Mouse (Mus musculus): ENCODE results near the gene Rbl2. TPM values are rescaled to one million over a fixed set of nuclear protein-coding genes. Genes with fewer than 3 reads are reported as not detected.

Gene Rbl2
- total and polyA plus RNA-seq, 3 experiments: 2.9 to 8.4 TPM; not detected in 1

- Histone ChIP-seq H3K79me2 (ENCODE audit: control insufficient read depth, insufficient read depth, low read length, poor library complexity) (no peaks in the 10 kb centered on the region), H3K4me1 (ENCODE audit: control insufficient read depth in 1 of 2, insufficient read depth in 2 of 2, low read length in 2 of 2) (peaks cover 0 to 4% of the 10 kb centered on the region in 2 experiments; a peak in 1 of 4 replicates), H3K9ac (ENCODE audit: control insufficient read depth, low read depth, low read length, poor library complexity, severe bottlenecking) (no peak overlapping the region), H3K27ac (ENCODE audit: control insufficient read depth, low read depth, low read length) (no peak overlapping the region), H3K9me3 (replicated peaks; ENCODE audit: insufficient read depth, low read length) (no peaks in the 10 kb centered on the region), H3K4me3 (ENCODE audit: control insufficient read depth in 1 of 2, insufficient read depth in 1 of 2, low read depth in 2 of 2, low read length in 2 of 2) (no peak overlapping the region), H3K36me3 (ENCODE audit: control insufficient read depth in 1 of 2, insufficient read depth in 2 of 2, low read length in 2 of 2) (peaks cover 2 to 3% of the 10 kb centered on the region in 2 experiments; a peak in 2 of 4 replicates), H3K27me3 (ENCODE audit: control insufficient read depth in 1 of 2, insufficient read depth in 2 of 2, low read length in 2 of 2) (no peaks in the 10 kb centered on the region)
- TF ChIP-seq ZNF384 (IDR thresholded peaks at IDR 0.05; ENCODE audit: low read depth, low read length) (no peak), E2F4 (IDR thresholded peaks at IDR 0.05; ENCODE audit: borderline replicate concordance, low read depth, low read length) (no peak), RAD21 (IDR thresholded peaks at IDR 0.05; ENCODE audit: low read depth, low read length) (no peak), ZC3H11A (IDR thresholded peaks at IDR 0.05; ENCODE audit: low read depth, low read length) (no peak), KAT2A (conservative IDR thresholded peaks at IDR 0.05; ENCODE audit: low read depth, low read length) (no peak), GABPA (IDR thresholded peaks at IDR 0.05; ENCODE audit: low read depth, low read length) (no peak), TBP (IDR thresholded peaks at IDR 0.05; ENCODE audit: low read depth, low read length) (no peak), TAL1 (IDR thresholded peaks at IDR 0.05; ENCODE audit: low read length) (no peak), USF2 (IDR thresholded peaks at IDR 0.05; ENCODE audit: borderline replicate concordance in 1 of 2, insufficient read depth in 1 of 2, low read depth in 1 of 2, low read length in 2 of 2) (no peak), EP300 (IDR thresholded peaks at IDR 0.05; ENCODE audit: low read depth in 1 of 2, low read length in 2 of 2) (no peak), NELFE (IDR thresholded peaks at IDR 0.05; ENCODE audit: low read depth, low read length) (no peak), POLR2A (IDR thresholded peaks at IDR 0.05; ENCODE audit: control insufficient read depth in 1 of 2, insufficient read depth in 1 of 2, low read depth in 1 of 2, low read length in 2 of 2, poor library complexity in 1 of 2) (no peak), MYC (IDR thresholded peaks at IDR 0.05; ENCODE audit: low read depth, low read length) (no peak), ETS1 (IDR thresholded peaks at IDR 0.05; ENCODE audit: low read depth, low read length) (no peak), RCOR1 (IDR thresholded peaks at IDR 0.05; ENCODE audit: low read depth, low read length) (no peak), USF1 (IDR thresholded peaks at IDR 0.05; ENCODE audit: low read depth, low read length) (no peak), MAFK (IDR thresholded peaks at IDR 0.05; ENCODE audit: borderline replicate concordance, low read depth, low read length) (no peak)
- DNase-seq (ENCODE audit: low read depth, low spot score): no peak
Measured at GRCm38 (mm10) chr8:91056848-91057247, 13.0 kb upstream of the Rbl2 start.

GRCm38 (mm10) chr8:91059086-91059578, 10.7 kb upstream of the Rbl2 start:
- Histone ChIP-seq H3K36me3 (ENCODE audit: control insufficient read depth in 1 of 2, insufficient read depth in 2 of 2, low read length in 2 of 2) (peaks cover 0 to 2% of the 10 kb centered on the region in 2 experiments; a peak in 1 of 4 replicates), H3K79me2 (ENCODE audit: control insufficient read depth, insufficient read depth, low read length, poor library complexity) (no peaks in the 10 kb centered on the region), H3K9ac (ENCODE audit: control insufficient read depth, low read depth, low read length, poor library complexity, severe bottlenecking) (no peak overlapping the region), H3K9me3 (replicated peaks; ENCODE audit: insufficient read depth, low read length) (no peaks in the 10 kb centered on the region), H3K27me3 (ENCODE audit: control insufficient read depth in 1 of 2, insufficient read depth in 2 of 2, low read length in 2 of 2) (no peaks in the 10 kb centered on the region), H3K4me3 (ENCODE audit: control insufficient read depth in 1 of 2, insufficient read depth in 1 of 2, low read depth in 2 of 2, low read length in 2 of 2) (no peak overlapping the region), H3K27ac (ENCODE audit: control insufficient read depth, low read depth, low read length) (no peak overlapping the region), H3K4me1 (ENCODE audit: control insufficient read depth in 1 of 2, insufficient read depth in 2 of 2, low read length in 2 of 2) (peaks cover 0 to 4% of the 10 kb centered on the region in 2 experiments; a peak in 1 of 4 replicates)
- TF ChIP-seq ZNF384 (IDR thresholded peaks at IDR 0.05; ENCODE audit: low read depth, low read length) (no peak), NELFE (IDR thresholded peaks at IDR 0.05; ENCODE audit: low read depth, low read length) (no peak), E2F4 (IDR thresholded peaks at IDR 0.05; ENCODE audit: borderline replicate concordance, low read depth, low read length) (no peak), MXI1 (IDR thresholded peaks at IDR 0.05; ENCODE audit: low read depth, low read length) (no peak), USF1 (IDR thresholded peaks at IDR 0.05; ENCODE audit: low read depth, low read length) (no peak), MAZ (IDR thresholded peaks at IDR 0.05; ENCODE audit: low read depth, low read length) (no peak), RCOR1 (IDR thresholded peaks at IDR 0.05; ENCODE audit: low read depth, low read length) (no peak), USF2 (IDR thresholded peaks at IDR 0.05; ENCODE audit: borderline replicate concordance in 1 of 2, insufficient read depth in 1 of 2, low read depth in 1 of 2, low read length in 2 of 2) (no peak), CTCF (IDR thresholded peaks at IDR 0.05 in 2 of 3, conservative IDR thresholded peaks at IDR 0.05 in 1 of 3; ENCODE audit: control insufficient read depth in 1 of 3, insufficient read depth in 1 of 3, low read depth in 2 of 3, low read length in 3 of 3, poor library complexity in 1 of 3, severe bottlenecking in 1 of 3) (no peak), ELF1 (IDR thresholded peaks at IDR 0.05; ENCODE audit: low read depth, low read length) (no peak), MAFK (IDR thresholded peaks at IDR 0.05; ENCODE audit: borderline replicate concordance, low read depth, low read length) (no peak), TCF12 (IDR thresholded peaks at IDR 0.05; ENCODE audit: low read depth, low read length) (no peak), SMC3 (IDR thresholded peaks at IDR 0.05; ENCODE audit: low read depth, low read length) (no peak), ZKSCAN1 (IDR thresholded peaks at IDR 0.05; ENCODE audit: low read depth, low read length) (no peak), MAX (IDR thresholded peaks at IDR 0.05; ENCODE audit: low read length) (no peak), SIN3A (IDR thresholded peaks at IDR 0.05; ENCODE audit: low read length) (no peak), CHD1 (IDR thresholded peaks at IDR 0.05; ENCODE audit: low read depth, low read length) (no peak), GATA1 (IDR thresholded peaks at IDR 0.05; ENCODE audit: low read depth, low read length) (no peak), ETS1 (IDR thresholded peaks at IDR 0.05; ENCODE audit: low read depth, low read length) (no peak)
- DNase-seq (ENCODE audit: low read depth, low spot score): no peak
